Mouse (Mus musculus): ENCODE data around the gene Spindoc. TPM values are rescaled to one million over a fixed set of nuclear protein-coding genes. Genes with fewer than 3 reads are reported as not detected.
"Not testable (repeated sequence)": the region's sequence is repeated elsewhere in the genome, so short reads cannot be mapped to it uniquely, and the experiment has no call there.

The Spindoc gene
- polyA plus RNA-seq, 1 experiment from 2014 or later: 46.1 TPM

- WGBS: 41% methylated on average over 6 of the region's 6 CpGs
- Histone ChIP-seq H3K27me3 (no peaks in the 10 kb centered on the region), H3K9ac (peak overlapping the region; percentile 98), H3K4me1 (peaks cover 67% of the 10 kb centered on the region), H3K36me3 (peaks cover 44% of the 10 kb centered on the region), H3K4me2 (replicated peaks) (peak overlapping the region; percentile 64), H3K4me3 (peak overlapping the region; percentile 81), H3K27ac (peak overlapping the region; percentile 31; the same call in 1 of the 2 replicates), H3K9me3 (no peaks in the 10 kb centered on the region)
- no peak for ATAC-seq (ENCODE audit: insufficient number of reproducible peaks, insufficient read depth, low FRiP score, low TSS enrichment)
Measured at GRCm38 (mm10) chr19:7419134-7419533, 36.3 kb upstream of the Spindoc start.

DNA sequence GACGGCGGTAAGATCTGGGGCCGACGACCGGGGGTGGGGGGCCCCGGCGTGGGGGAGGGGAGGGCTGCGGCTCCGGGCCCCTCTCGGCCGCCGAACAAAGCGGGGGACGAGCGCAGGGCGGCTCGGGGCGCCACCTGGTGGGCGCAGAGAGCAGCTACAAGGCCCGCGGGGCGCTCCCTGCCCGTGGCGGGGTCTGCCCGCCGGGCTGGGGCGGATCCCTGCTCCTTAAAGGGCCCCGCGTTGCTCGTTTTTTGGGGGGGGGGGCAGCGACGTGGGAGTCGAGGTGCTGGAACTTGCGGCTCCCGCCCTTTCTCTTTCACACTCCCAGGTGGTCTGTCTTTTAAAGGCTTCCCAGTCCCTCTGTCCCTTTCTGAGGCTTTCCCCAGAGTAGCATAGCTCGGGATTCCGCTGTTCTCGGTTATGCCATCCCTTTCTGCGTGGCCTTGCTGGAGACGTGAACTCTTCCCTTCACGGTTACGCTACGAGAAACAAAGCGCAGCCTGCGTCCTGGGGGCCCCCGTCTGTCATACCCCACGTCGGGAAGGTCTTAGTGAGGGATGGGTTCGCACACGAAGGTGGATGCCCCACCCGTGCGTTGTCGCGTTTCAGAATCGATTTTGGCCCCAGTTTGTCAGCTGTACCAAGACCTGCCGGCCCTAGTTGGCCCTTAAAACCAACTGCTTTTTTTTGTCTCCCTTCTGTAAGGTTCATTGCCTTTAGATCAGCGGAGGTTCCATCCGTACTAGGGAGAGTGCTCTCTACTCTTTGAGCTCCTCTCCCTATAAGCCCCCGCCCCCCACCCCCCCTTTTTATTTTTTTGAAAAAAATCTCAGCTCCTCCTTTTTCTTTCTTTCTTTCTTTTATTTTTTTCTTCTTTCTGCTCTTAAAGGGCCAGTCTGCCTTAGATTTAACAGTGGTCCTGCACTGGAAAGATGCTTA is 35.4 kb upstream of the Spindoc start:
- no peaks in the 10 kb centered on the region for H3K9me3 ChIP-seq
- H3K4me2 ChIP-seq (replicated peaks): peak overlapping the region; percentile 64
- H3K4me1 ChIP-seq: peaks cover 57% of the 10 kb centered on the region
- peak overlapping the region; percentile 96 for H3K27ac ChIP-seq
- H3K4me3 ChIP-seq: peak overlapping the region; percentile 81
- under 1% methylated on average over 59 of the region's 59 CpGs for WGBS
- peaks cover 34% of the 10 kb centered on the region for H3K36me3 ChIP-seq
- peak overlapping the region; percentile 98 for H3K9ac ChIP-seq
- peak; percentile 36; the same call in 1 of the 2 replicates for ATAC-seq (ENCODE audit: insufficient number of reproducible peaks, insufficient read depth, low FRiP score, low TSS enrichment)
- H3K27me3 ChIP-seq: no peaks in the 10 kb centered on the region

DNA sequence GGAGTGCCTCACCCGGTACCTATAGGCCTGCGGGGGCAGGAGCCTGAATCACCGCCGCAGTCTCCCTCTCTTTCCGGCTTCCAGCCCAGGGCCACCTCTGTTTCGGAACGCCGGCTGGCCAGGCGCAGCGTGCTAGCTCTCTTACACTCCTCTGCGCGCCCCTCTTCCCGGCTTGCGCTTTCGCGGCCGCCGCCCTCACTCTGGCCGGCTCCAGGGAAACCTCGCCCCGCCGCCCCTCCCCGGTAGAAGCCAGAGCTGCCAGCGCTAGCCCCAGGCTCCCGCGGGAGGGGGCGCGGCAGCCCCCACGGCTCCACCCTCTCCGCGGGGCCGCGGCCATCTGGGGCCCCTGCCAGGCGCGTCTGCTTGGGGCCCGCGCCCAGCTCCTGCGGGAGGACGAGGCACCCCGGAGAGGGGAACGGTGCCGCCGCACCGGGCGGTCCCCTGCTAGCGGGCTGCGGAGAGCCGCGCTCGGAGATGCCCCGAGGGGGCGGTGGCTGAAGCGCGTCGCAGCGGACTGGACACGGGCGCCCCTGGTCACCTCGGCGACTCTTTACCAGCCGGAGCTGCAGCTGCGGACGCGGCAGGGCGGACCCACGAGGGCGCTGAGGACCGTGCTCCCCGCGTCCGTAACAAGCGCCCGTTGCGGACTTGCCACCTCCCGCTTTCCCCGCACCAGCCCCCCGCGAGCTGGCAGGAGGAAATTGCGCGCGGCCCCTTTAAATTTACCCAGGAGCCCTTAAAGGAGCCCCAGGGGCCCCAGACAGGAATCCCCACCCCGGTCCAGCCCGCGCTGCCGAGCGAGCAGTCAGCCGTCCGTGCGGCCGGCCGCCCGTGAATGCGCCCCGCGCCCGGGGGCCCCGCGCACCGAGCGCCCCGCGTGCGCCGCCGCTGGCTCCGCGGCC is 34.3 kb upstream of the Spindoc start, which contains the start of gene 2700081O15Rik:
Gene 2700081O15Rik (plus strand): TSS at position 792 of the 902 bp plus-strand sequence.
- H3K36me3 ChIP-seq: peaks cover 23% of the 10 kb centered on the region
- H3K4me1 ChIP-seq: peaks cover 46% of the 10 kb centered on the region
- H3K9ac ChIP-seq: peak within 1 kb of the TSS; percentile 98
- H3K4me2 ChIP-seq (replicated peaks): peak within 1 kb of the TSS; percentile 84
- no peaks in the 10 kb centered on the region for H3K27me3 ChIP-seq
- peak within 1 kb of the TSS; percentile 81 for H3K4me3 ChIP-seq
- no peaks in the 10 kb centered on the region for H3K9me3 ChIP-seq
- under 1% methylated on average over 88 of the region's 107 CpGs for WGBS
- peak; percentile 57 for ATAC-seq (ENCODE audit: insufficient number of reproducible peaks, insufficient read depth, low FRiP score, low TSS enrichment)
- H3K27ac ChIP-seq: peak within 1 kb of the TSS; percentile 96

- peak overlapping the region; percentile 84 for H3K4me2 ChIP-seq (replicated peaks)
- peak overlapping the region; percentile 98 for H3K9ac ChIP-seq
- peaks cover 37% of the 10 kb centered on the region for H3K4me1 ChIP-seq
- H3K27me3 ChIP-seq: no peaks in the 10 kb centered on the region
- 24% methylated on average over 22 of the region's 22 CpGs for WGBS
- no peak for ATAC-seq (ENCODE audit: insufficient number of reproducible peaks, insufficient read depth, low FRiP score, low TSS enrichment)
- H3K27ac ChIP-seq: peak overlapping the region; percentile 96
- H3K4me3 ChIP-seq: peak overlapping the region; percentile 81
- peaks cover 14% of the 10 kb centered on the region for H3K36me3 ChIP-seq
- H3K9me3 ChIP-seq: no peaks in the 10 kb centered on the region
Measured at GRCm38 (mm10) chr19:7415916-7416833, 33.4 kb upstream of the Spindoc start.

GRCm38 (mm10) chr19:7412361-7412760 is 29.6 kb upstream of the Spindoc start:
- ATAC-seq (ENCODE audit: insufficient number of reproducible peaks, insufficient read depth, low FRiP score, low TSS enrichment): no peak
- 47% methylated on average over 2 of the region's 2 CpGs for WGBS
- Histone ChIP-seq H3K4me1 (peaks cover 12% of the 10 kb centered on the region), H3K9ac (no peak overlapping the region), H3K4me3 (no peak overlapping the region), H3K36me3 (no peaks in the 10 kb centered on the region), H3K4me2 (replicated peaks) (no peak overlapping the region), H3K9me3 (no peaks in the 10 kb centered on the region), H3K27me3 (no peaks in the 10 kb centered on the region), H3K27ac (no peak overlapping the region)

- no peak for ATAC-seq (ENCODE audit: insufficient number of reproducible peaks, insufficient read depth, low FRiP score, low TSS enrichment)
- H3K27me3 ChIP-seq: peaks cover 2% of the 10 kb centered on the region
Measured at GRCm38 (mm10) chr19:7404623-7405229, 21.9 kb upstream of the Spindoc start.

DNA sequence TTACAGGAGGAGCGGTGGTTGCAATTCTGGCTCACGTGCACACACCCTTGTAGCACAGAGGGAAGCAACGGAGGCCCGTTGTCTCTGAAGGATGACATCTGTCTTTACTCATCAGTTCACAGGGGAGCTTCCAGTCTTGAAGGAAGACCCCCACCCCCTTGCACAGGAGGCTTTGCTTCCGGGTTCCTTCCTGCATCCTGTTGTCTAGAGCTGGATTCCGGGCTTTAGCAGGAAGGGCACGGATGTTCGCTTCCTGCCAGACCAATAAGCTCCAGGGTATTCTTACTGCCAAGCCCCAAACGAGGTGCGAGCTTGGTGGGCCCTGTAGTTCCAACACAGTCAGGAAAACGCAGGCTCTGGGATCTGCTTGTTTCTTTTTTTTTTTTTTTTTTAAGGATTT is 17.8 kb upstream of the Spindoc start:
- ATAC-seq (ENCODE audit: insufficient number of reproducible peaks, insufficient read depth, low FRiP score, low TSS enrichment): no peak
- Histone ChIP-seq H3K4me3 (no peak overlapping the region), H3K4me2 (replicated peaks) (no peak overlapping the region)

More at GRCm38 (mm10) chr19:7404623-7405229, 21.9 kb upstream of the Spindoc start:
- no peak overlapping the region for H3K4me2 ChIP-seq (replicated peaks)
- no peaks in the 10 kb centered on the region for H3K4me1 ChIP-seq
- no peak overlapping the region for H3K27ac ChIP-seq
- H3K9ac ChIP-seq: no peak overlapping the region
- H3K4me3 ChIP-seq: no peak overlapping the region
- no peaks in the 10 kb centered on the region for H3K9me3 ChIP-seq
- H3K36me3 ChIP-seq: no peaks in the 10 kb centered on the region
- WGBS: 82% methylated on average over 9 of the region's 9 CpGs

GRCm38 (mm10) chr19:7398898-7399297 is 16.1 kb upstream of the Spindoc start:
- H3K9me3 ChIP-seq; H3K4me1 ChIP-seq; H3K27ac ChIP-seq; H3K36me3 ChIP-seq; H3K27me3 ChIP-seq; H3K4me2 ChIP-seq (replicated peaks); H3K9ac ChIP-seq; H3K4me3 ChIP-seq; ATAC-seq (ENCODE audit: insufficient number of reproducible peaks, insufficient read depth, low FRiP score, low TSS enrichment): not testable (repeated sequence)
- WGBS: 32% methylated on average over 24 of the region's 24 CpGs

More for the DNA sequence above, 17.8 kb upstream of the Spindoc start:
- Histone ChIP-seq H3K36me3 (no peaks in the 10 kb centered on the region), H3K4me1 (no peaks in the 10 kb centered on the region), H3K27me3 (peaks cover 8% of the 10 kb centered on the region), H3K27ac (no peak overlapping the region), H3K9ac (no peak overlapping the region), H3K9me3 (no peaks in the 10 kb centered on the region)
- 60% methylated on average over 11 of the region's 11 CpGs for WGBS

DNA sequence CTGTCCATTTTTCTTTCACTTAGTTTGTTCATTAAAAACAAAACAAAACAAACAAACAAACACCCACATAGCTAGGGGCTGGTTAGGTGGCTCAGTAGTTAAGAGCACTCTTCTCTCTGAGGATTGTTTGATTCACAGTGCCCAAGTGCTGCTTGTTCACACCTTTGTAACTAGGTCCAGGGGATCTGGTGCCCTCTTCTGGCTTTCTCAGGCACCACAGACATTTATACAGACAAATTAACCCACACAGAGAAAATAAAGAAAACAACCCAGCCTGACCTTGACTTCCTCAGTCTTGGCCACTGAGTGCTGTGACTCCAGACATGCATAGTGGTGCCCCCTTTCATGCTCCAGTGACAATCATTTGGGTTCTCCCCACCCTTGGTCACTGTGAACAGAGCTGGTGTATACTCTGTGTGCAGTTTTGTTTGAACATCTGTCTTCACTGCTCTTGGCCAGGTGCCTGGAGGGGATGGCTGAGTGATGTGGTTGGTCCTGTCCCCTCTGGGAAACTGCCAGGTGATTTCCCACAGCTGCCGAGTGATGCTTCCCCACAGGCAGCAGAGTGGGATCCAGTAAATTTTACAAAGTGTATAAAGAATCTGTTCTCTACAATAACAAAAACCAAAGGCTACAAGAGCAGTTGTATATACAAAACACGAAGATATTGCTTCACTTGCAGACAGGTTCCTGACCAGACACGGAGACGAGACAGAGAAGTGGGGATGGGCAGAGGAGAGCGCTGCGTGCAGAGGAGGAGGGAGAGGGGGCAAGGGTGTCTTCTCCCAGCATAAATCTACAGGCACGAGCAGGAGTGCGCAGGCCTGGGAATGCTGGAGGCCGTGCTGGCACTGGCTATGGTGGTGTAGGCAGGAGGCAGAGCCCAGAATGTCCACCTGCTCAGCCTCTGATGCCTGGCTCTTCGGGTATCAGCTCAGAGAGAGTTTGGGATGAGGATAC is 14.4 kb upstream of the Spindoc start:
- H3K9ac ChIP-seq; H3K36me3 ChIP-seq; ATAC-seq (ENCODE audit: insufficient number of reproducible peaks, insufficient read depth, low FRiP score, low TSS enrichment); H3K4me2 ChIP-seq (replicated peaks); H3K9me3 ChIP-seq; H3K4me1 ChIP-seq; H3K27me3 ChIP-seq; H3K27ac ChIP-seq; H3K4me3 ChIP-seq: not testable (repeated sequence)
- 74% methylated on average over 9 of the region's 10 CpGs for WGBS

GRCm38 (mm10) chr19:7388488-7388887 is 5.7 kb upstream of the Spindoc start:
- no peaks in the 10 kb centered on the region for H3K36me3 ChIP-seq
- H3K4me3 ChIP-seq: no peak overlapping the region
- H3K27ac ChIP-seq: no peak overlapping the region
- H3K4me2 ChIP-seq (replicated peaks): no peak overlapping the region
- ATAC-seq (ENCODE audit: insufficient number of reproducible peaks, insufficient read depth, low FRiP score, low TSS enrichment): no peak
- H3K27me3 ChIP-seq: no peaks in the 10 kb centered on the region
- WGBS: 80% methylated on average over 6 of the region's 6 CpGs
- H3K9ac ChIP-seq: no peak overlapping the region
- peaks cover 5% of the 10 kb centered on the region for H3K4me1 ChIP-seq
- H3K9me3 ChIP-seq: peaks cover 11% of the 10 kb centered on the region; the same call in 1 of the 2 replicates
